Mouse (Mus musculus): ENCODE measurements at regions not wholly inside any gene's neighbourhood (a gene's known extent, or its start where the extent isn't known, plus 50 kb on each side); places are given as distances from the start of the nearest gene placed in this dataset.

GRCm38 (mm10) chr2:18607586-18608259 lies 64.5 kb upstream of the Commd3 start:
- TF ChIP-seq EP300 (optimal IDR thresholded peaks at IDR 0.05) (no peak), CTCF (IDR thresholded peaks at IDR 0.05; ENCODE audit: low read depth) (no peak)
